Mouse (Mus musculus) left cerebral cortex, adult 18-20 months (tissue): ENCODE measurements at regions not wholly inside any gene's neighbourhood (a gene's known extent, or its start where the extent isn't known, plus 50 kb on each side); places are given as distances from the start of the nearest gene placed in this dataset.
A peak's percentile ranks its signal among the peaks of the same experiment; 100 is the strongest.
"Not testable (repeated sequence)": the region's sequence is repeated elsewhere in the genome, so short reads cannot be mapped to it uniquely, and the experiment has no call there.

ENCODE experiments used
- DNase-seq, 2 experiments: peaks; one replicate each; pipeline ENCODE4 v3.0.0; 2021 to 2022; ENCODE audit warnings: low spot score in 2 of 2, mixed read lengths in 1 of 2

GRCm38 (mm10) chrX:93888480-93888879, 56.5 kb upstream of the Pdk3 start:
- no peak for DNase-seq

GRCm38 (mm10) chrX:93888966-93889365, 57.0 kb upstream of the Pdk3 start:
- peak in 1 of 2 experiments; percentile 1 for DNase-seq

- DNase-seq = peak; percentile 77 to 83
These were observed 57.5 kb upstream of the Pdk3 start for GRCm38 (mm10) chrX:93889394-93890042.

- no peak for DNase-seq
These were observed 65.1 kb upstream of the Pdk3 start for GRCm38 (mm10) chrX:93896838-93897820.

DNA sequence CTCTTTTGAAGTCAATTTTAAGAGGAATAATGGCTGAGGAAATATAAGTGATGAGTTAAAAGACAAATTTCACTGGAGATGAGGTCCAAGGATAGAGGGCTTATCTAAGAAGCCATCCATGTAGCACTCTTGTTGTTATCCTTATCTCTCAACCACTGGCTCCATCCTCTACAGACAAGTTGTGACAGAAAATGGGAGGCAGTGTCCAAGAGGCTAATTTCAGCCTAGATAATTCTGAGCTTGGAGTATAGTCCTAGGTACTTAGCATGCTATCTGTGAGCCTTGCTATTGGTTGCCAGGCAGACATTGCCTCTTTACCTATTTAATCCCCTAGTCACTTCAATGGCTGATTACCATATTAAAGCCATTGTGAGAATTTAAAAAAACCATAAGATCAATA, 65.2 kb upstream of the AU015836 start:
- DNase-seq = no peak

DNA sequence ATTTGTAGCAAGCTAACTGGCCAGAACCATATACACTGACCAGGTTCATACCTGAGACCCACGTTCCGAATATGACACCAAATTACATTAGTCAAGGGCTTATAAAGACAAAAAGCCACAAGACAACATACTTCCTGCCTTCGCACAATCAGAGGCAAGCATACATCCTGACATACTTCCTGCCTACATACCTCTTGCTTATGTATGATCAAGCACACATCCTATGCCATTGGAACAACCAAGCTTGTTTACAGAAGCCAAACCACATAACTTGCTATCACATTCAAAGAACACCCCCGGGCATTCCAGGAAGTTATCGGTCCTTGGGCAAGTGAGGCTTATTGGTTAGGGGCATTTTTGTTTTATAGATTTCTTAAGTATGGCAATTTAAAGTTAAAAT, 62.9 kb upstream of the AU015836 start:
- DNase-seq = no peak

GRCm38 (mm10) chrX:93911087-93911840, 57.2 kb upstream of the AU015836 start:
- peak; percentile 46 for DNase-seq

GRCm38 (mm10) chrX:93915548-93915947, 52.9 kb upstream of the AU015836 start:
- no peak for DNase-seq

DNA sequence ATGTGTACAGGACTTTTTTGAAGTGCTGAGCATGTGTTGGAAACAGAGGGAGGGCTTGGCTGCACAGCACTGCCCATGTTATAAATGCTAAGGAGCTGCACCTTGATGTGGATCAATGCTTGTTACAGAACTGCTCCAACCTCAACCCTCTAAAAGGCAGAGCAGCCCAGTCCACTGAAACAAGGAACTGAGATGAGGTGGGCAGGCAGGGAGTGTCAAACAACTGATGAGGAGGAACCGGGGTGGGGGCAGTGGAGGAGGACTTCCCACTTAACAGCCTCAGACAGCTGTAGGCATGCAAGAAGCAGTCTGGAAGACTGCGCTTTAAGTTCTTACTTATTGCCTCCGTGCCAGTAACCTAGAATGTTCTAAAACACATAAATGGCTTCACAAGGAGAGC, 51.1 kb upstream of the AU015836 start:
- DNase-seq = not testable (repeated sequence)
